Mouse (Mus musculus): ENCODE results near the gene Galnt6.

- TF ChIP-seq POLR2A (IDR thresholded peaks at IDR 0.05; ENCODE audit: borderline replicate concordance, extremely low read depth, insufficient read depth, insufficient read length, poor library complexity, severe bottlenecking) (no peak), CTCF (IDR thresholded peaks at IDR 0.05; ENCODE audit: borderline replicate concordance, extremely low read depth, insufficient read depth, insufficient read length) (no peak)
Measured at GRCm38 (mm10) chr15:100669337-100669736, 59.8 kb downstream of the Galnt6 start, which contains the start of gene Bin2.
